ENCODE assay signal across 8 mouse cellular contexts in the genomic region with DNA sequence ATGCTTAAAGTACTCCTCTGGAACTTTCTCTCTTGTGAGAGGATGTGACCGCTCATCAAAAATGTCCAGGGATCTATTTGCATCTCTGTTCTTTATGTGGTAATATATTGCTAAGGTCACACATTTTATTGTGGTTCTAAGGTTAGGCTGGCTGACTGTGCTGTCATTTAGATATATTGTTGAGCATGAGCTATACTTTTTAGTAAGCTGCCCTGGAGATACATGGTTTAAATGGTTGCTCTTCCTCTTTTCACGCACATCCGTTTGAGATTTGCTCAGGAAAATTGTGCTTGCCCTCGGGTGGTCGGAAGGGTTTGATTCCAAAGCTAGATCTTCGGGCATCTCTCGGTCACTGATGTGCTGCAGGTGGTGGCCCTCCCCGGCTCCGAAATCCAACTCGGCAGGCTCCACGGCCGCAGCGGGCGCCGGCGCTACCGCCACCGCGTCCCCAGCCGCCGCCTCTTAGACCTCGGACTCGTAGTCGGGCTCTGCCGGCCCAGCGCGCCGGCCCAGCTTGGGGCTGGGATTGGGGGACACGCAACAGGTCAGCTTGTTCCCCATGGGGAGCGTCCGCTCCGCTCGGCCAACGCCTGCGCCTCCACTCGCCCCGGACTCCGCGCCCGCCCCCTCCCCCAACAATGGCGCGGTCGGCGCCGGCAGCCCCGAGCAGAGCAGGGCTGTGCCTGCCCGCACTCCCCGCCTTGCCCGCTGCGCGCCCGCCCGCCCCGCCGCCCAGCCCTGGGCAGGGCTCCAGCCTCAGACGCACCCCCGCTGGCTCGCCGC. TPM values are rescaled to one million over a fixed set of nuclear protein-coding genes. Genes with fewer than 3 reads are reported as not detected.
DNase-seq lines count a peak whose midpoint lies in the region; ATAC-seq lines count a peak whose summit lies in the region.

No protein-coding gene starts in this region.

- H3K9me3 ChIP-seq in embryonic facial prominence, embryonic 15.5 days (replicated peaks) = no peaks in the 10 kb centered on the region
- no peaks in the 10 kb centered on the region for H3K9me3 ChIP-seq in hindbrain, embryonic 15.5 days

- no peak overlapping the region for H3K27ac ChIP-seq in embryonic facial prominence, embryonic 15.5 days (replicated peaks)
- H3K27ac ChIP-seq in hindbrain, embryonic 15.5 days (replicated peaks) = no peak overlapping the region

- DNase-seq in lung, adult 18-20 months = peak; percentile 8 to 9
- no peak for DNase-seq in lung, postnatal 10 days
- peak; percentile 9 for DNase-seq in lung, postnatal 14 days
- peak; percentile 44 for DNase-seq in testis, postnatal 10 days (ENCODE audit: low spot score)
- DNase-seq in left cerebral cortex, adult 18-20 months (ENCODE audit: low spot score in 2 of 2) = no peak

- H3K27me3 ChIP-seq in embryonic facial prominence, embryonic 15.5 days = no peaks in the 10 kb centered on the region
- no peaks in the 10 kb centered on the region for H3K27me3 ChIP-seq in hindbrain, embryonic 15.5 days

- H3K4me2 ChIP-seq in embryonic facial prominence, embryonic 15.5 days (replicated peaks) = peak overlapping the region; percentile 50
- peak overlapping the region; percentile 63 for H3K4me2 ChIP-seq in hindbrain, embryonic 15.5 days

- no peaks in the 10 kb centered on the region for H3K36me3 ChIP-seq in embryonic facial prominence, embryonic 15.5 days
- no peaks in the 10 kb centered on the region for H3K36me3 ChIP-seq in hindbrain, embryonic 15.5 days

- no peak overlapping the region for H3K9ac ChIP-seq in embryonic facial prominence, embryonic 15.5 days
- peak overlapping the region; percentile 41 for H3K9ac ChIP-seq in hindbrain, embryonic 15.5 days

- ATAC-seq in embryonic facial prominence, embryonic 15.5 days (ENCODE audit: insufficient number of reproducible peaks, low FRiP score, low TSS enrichment, low read depth) = peak; percentile 51; the same call in 1 of the 2 replicates
- peak; percentile 94 for ATAC-seq in hindbrain, embryonic 15.5 days (ENCODE audit: low FRiP score, low read depth)
- ATAC-seq in activated CD4-positive, CD25-positive, alpha-beta regulatory T cell, adult 4 months = no peak

- peak overlapping the region; percentile 39 for H3K4me3 ChIP-seq in embryonic facial prominence, embryonic 15.5 days (replicated peaks)
- peak overlapping the region; percentile 54 for H3K4me3 ChIP-seq in hindbrain, embryonic 15.5 days

- WGBS in embryonic facial prominence, embryonic 15.5 days = 3% methylated on average over 52 of the region's 59 CpGs
- 3% methylated on average over 59 of the region's 59 CpGs for WGBS in hindbrain, embryonic 15.5 days

- no peaks in the 10 kb centered on the region for H3K4me1 ChIP-seq in embryonic facial prominence, embryonic 15.5 days
- H3K4me1 ChIP-seq in hindbrain, embryonic 15.5 days (replicated peaks) = no peaks in the 10 kb centered on the region

RNA-seq across cellular contexts. Expression of gene Trim30d, which starts 5.9 kb away (rescaled TPM):
- polyA plus RNA-seq in embryonic facial prominence, embryonic 15.5 days (2015; fragmentation: Nextera tagmentation; extraction: Ambion mirVana) = 0.74 and 0.85 TPM in 2 replicates
- polyA plus RNA-seq in hindbrain, embryonic 15.5 days (2015; fragmentation: Nextera tagmentation; extraction: Ambion mirVana) = 0.31 and 0.68 TPM in 2 replicates
- 10 to 100 TPM; 27.0 to 33.5 TPM for polyA plus RNA-seq in activated CD4-positive, CD25-positive, alpha-beta regulatory T cell, adult 4 months (2017; shearing (Covaris generic))
- total RNA-seq in left cerebral cortex, adult 18-20 months (2021) = under 1 TPM; 0.59 to 0.88 TPM

RNA-seq across cellular contexts. Expression of gene Trim30a, which starts 36.8 kb away (rescaled TPM):
- 1.8 and 2.3 TPM in 2 replicates for polyA plus RNA-seq in embryonic facial prominence, embryonic 15.5 days (2015; fragmentation: Nextera tagmentation; extraction: Ambion mirVana)
- 0.41 and 0.94 TPM in 2 replicates for polyA plus RNA-seq in hindbrain, embryonic 15.5 days (2015; fragmentation: Nextera tagmentation; extraction: Ambion mirVana)
- polyA plus RNA-seq in activated CD4-positive, CD25-positive, alpha-beta regulatory T cell, adult 4 months (2017; shearing (Covaris generic)) = 10 to 100 TPM; 77.9 to 80.9 TPM
- 1 to 10 TPM in 1 of 2 experiments, under 1 TPM in 1; 0.67 to 1.0 TPM for total RNA-seq in left cerebral cortex, adult 18-20 months (2021)

RNA-seq across cellular contexts. Expression of gene Olfr651, which starts 48.2 kb away (rescaled TPM):
- not detected in 2 replicates for polyA plus RNA-seq in embryonic facial prominence, embryonic 15.5 days (2015; fragmentation: Nextera tagmentation; extraction: Ambion mirVana)
- polyA plus RNA-seq in hindbrain, embryonic 15.5 days (2015; fragmentation: Nextera tagmentation; extraction: Ambion mirVana) = not detected in 2 replicates
- polyA plus RNA-seq in activated CD4-positive, CD25-positive, alpha-beta regulatory T cell, adult 4 months (2017; shearing (Covaris generic)) = not detected
- total RNA-seq in left cerebral cortex, adult 18-20 months (2021) = not detected

RNA-seq across cellular contexts. Expression of gene Olfr652, which starts 58.9 kb away (rescaled TPM):
- 0.11 TPM in 1 of 2 replicates, not detected in the other for polyA plus RNA-seq in embryonic facial prominence, embryonic 15.5 days (2015; fragmentation: Nextera tagmentation; extraction: Ambion mirVana)
- 0.05 TPM in 1 of 2 replicates, not detected in the other for polyA plus RNA-seq in hindbrain, embryonic 15.5 days (2015; fragmentation: Nextera tagmentation; extraction: Ambion mirVana)
- polyA plus RNA-seq in activated CD4-positive, CD25-positive, alpha-beta regulatory T cell, adult 4 months (2017; shearing (Covaris generic)) = under 1 TPM in 1 of 2 experiments, not detected in 1; 0.44 TPM
- total RNA-seq in left cerebral cortex, adult 18-20 months (2021) = not detected

Comparison
In these comparisons a context has a peak if more than half of its experiments do, and no peak if none do; other contexts are left out.
1. DNase-seq: peak in lung, adult 18-20 months (2 of 2), lung, postnatal 14 days (single experiment) and testis, postnatal 10 days (single experiment); none in lung, postnatal 10 days (single experiment) and left cerebral cortex, adult 18-20 months (0 of 2).
2. RNA of gene Trim30d, which starts 5.9 kb away (polyA plus RNA-seq): 27.0 to 33.5 TPM in activated CD4-positive, CD25-positive, alpha-beta regulatory T cell, adult 4 months; 0.74 to 0.85 TPM in embryonic facial prominence, embryonic 15.5 days and 0.31 to 0.68 TPM in hindbrain, embryonic 15.5 days; every median in the first group is over 10 times any median in the second.
3. RNA of gene Trim30a, which starts 36.8 kb away (polyA plus RNA-seq): 77.9 to 80.9 TPM in activated CD4-positive, CD25-positive, alpha-beta regulatory T cell, adult 4 months; 1.8 to 2.3 TPM in embryonic facial prominence, embryonic 15.5 days and 0.41 to 0.94 TPM in hindbrain, embryonic 15.5 days; every median in the first group is over 10 times any median in the second.